Mouse (Mus musculus): ENCODE measurements around the gene Slc35b2.

Gene Slc35b2

GRCm38 (mm10) chr17:45584939-45585678 lies 21.4 kb downstream of the Slc35b2 start:
- DNase-seq (ENCODE audit: low spot score) = no peak

DNA sequence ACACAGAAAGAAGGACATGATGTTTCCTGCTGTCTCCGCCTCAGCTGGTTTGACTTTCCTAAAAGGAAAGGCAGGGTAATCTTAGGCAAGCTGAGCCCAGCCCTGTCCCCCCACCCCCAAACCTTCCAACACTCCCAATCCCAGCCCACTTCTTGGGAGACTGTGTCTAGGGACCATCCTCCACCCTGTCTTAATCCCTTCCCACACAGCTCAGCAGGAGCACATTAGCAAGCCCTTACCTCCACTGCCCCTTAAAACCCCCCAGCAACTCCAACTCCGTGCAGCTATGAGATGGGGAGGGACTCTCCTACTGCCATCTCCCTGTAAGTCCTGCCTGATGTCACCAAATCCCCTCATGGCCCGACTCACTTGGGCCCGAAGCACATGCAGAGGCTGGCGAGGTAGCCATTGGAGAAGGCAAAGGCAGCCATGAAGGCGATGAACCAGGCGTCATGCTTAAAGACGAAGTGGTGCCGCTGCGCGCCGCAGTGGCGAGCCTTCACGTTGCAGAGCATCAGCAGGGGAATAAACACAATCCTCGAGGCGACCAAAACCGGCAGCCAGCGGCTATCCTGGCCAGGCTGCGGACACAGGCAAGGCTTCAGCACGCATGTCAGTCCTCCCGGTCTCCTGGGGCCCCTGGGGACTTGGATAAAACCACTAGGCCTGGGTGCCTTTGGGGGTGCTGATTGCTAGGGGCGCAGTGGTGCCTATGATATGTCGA lies 22.2 kb downstream of the Slc35b2 start:
- no peak for DNase-seq (ENCODE audit: low spot score)

DNA sequence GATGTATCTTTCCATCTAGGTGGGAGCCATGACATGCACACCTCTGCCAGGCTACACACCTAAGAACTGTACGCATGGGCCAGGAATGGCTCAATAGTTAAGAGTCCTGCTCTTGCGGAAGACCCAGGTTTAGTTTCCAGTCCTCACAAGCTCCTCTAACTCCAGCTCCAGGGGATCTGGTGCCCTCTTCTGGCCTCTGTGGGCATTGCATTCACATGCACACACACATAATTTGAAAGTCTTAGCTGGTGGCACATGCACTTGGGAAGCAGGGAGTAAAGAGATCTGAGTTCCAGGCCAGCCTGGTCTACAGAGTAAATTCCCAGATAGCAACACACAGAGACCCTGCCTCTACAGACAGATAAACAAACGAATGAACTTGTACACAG lies 22.8 kb downstream of the Slc35b2 start:
- no peak for DNase-seq (ENCODE audit: low spot score)

- DNase-seq (ENCODE audit: low spot score) = no peak
Measured at GRCm38 (mm10) chr17:45588370-45588769, 24.7 kb downstream of the Slc35b2 start.

DNA sequence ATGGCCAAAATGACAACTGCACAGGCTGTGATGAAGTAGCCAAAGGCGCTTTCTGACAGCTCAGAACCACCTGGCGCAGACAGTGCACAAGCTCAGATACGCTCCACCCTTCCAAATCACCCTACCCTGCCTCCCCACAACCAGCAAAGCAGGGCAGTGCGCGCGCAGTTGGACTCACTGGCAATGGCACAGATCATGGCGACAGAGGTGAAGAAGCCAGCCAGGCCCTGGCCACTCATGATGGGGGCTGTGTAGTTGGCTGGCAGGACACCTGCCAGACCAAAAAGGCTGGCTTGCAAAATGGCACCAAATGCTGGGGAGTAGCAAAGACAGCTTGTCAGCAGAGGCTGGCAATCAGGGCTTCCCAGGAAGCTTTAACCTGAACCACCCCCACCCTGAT lies 25.6 kb downstream of the Slc35b2 start:
- no peak for DNase-seq (ENCODE audit: low spot score)

- DNase-seq (ENCODE audit: low spot score) = no peak
Measured at GRCm38 (mm10) chr17:45589844-45590243, 26.2 kb downstream of the Slc35b2 start.

- DNase-seq (ENCODE audit: low spot score) = no peak
Measured at GRCm38 (mm10) chr17:45590410-45590809, 26.7 kb downstream of the Slc35b2 start.

DNA sequence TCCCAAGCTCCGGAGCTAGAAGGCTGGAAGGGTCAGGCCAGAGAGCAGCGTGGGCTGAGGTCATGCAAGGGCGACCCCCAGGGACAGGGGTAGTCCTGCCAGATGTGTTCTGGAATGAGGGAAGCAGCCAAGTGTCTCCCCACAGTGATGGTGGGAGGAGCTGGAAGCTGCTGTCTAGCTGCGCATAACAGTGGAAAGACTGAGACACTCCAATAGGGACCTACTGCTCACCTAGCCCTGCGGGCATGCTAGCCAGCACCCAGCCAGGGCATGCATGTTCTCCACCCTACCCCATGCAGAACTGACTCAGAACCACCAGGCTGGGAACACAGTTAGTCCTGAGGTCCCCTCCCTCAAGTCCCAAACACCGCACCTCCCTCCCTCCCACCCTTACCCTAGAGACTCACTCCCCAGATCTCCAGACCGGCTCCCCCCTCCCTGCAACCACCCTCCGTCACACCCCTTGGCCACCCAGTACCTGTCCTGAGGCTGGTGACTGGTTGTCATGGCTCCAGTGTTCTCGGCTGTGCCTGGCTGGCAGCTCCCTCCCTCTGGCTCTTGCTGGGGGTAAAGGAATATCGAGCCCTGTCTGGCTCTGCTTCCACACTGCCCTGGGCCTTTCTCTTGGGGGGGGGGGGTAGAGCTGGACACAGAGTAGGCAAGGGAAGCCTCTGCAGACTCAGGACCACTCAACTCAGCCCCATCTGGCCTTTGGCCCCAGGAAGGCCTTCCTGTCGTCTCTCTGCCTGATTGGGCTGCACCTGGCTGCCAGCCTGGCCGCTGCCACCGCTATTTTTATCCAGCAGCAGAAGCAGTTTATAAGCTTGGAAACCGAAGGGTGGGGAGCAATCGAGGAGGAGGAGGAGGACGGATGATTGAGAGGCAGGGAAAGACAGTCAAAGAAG lies 28.3 kb downstream of the Slc35b2 start:
- no peak for DNase-seq (ENCODE audit: low spot score)

DNA sequence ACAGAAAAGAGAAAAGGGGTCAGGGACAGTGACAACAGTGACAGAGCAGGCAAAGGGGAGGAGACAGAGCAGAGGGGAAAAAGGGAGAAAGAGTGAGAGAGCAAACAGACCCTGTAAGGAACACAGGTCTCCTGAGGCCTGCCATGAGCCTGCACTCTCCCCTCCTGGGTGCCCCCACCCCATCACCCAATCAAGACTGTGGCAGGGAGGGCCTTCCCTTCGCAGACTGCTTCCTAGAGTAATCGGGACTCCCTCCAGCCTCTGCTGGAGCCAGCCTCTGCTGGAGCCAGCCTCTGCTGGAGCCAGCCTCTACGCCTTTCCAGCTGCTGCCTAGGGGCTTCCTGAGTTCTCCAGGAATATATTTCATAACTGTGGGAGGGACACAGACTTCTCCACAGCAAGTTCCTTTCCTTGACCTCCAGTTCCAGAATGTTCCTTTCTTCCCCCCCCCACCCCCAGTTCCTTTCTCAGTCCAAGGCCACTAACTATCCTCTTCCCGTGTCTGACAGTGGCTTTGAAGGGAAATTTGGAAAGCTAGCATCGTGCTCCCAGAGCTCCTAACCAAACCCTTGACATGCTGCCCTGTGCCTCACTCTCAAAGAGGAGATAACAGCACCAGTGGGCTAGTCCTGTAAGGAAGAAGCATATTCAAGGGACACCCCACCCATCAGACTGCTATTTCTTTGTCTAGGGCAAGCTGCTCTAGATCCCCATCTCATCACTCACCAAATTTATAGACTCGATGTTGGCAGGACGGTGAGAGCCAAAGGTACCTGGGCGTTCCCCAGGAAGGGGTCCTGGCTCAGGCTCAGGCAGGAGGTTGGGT lies 29.1 kb downstream of the Slc35b2 start:
- DNase-seq (ENCODE audit: low spot score) = no peak

DNA sequence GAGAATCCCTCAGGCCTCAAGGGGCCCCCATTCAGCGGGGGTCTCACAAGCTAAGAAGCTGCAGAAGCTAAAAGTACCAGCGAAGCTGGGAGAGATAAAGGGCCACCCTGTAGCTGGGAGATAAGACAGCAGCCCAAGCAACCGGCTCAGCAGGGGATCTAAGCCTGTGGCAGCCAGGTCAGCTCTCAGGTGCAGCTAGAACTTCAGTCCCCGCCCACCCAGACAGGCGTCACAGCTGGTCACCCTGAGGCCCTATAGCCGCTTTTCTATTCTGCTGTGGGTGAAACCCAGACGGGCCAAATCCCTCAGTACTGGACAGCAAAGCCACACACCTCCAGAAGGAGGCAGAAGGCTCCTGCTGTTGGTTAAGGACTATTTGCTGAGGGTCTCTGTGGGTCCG lies 29.8 kb downstream of the Slc35b2 start:
- DNase-seq (ENCODE audit: low spot score) = peak; percentile 89

GRCm38 (mm10) chr17:45594195-45594594 lies 30.5 kb downstream of the Slc35b2 start:
- no peak for DNase-seq (ENCODE audit: low spot score)

DNA sequence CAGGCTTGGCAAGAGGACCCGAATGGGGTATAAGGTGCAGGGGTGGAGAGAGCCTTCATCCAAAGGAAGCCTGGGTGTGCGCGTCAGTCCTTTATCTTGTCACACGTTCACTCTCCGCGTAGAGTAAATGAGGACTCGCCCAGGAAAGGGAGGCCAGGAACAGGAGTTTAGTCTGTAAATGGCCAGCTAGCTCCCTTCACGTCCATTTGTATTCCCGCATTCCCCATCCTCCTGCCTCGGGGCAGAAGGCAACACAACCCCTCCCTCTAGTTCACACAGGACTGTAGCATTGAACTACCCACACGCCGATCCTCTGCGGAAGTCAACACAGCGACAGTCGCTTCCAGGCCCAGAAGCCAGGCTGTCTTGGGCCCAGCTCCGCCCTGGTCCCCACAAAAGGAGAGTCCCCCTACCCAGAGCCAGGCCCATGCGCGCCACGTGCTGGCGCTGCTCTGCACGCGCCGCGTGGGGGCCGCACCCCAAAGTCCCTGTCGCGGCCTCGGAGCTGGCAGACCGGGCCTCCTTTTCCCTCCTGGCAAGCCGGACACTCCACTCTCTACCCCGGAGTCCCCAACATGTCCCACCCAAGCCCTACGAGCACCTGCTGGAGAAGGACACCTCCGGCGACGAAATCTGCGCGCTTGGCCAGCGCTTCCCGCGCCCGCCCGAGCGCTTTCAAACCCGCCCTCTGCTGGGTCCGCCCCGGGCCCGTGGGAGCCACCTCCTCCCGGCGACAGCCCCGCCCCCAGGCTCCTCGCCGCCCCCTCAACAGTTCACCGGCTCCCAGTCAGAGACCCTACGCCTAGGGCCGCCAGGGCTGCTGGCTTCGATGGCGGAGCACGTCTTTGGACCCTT lies 31.4 kb downstream of the Slc35b2 start:
- DNase-seq (ENCODE audit: low spot score) = no peak

DNA sequence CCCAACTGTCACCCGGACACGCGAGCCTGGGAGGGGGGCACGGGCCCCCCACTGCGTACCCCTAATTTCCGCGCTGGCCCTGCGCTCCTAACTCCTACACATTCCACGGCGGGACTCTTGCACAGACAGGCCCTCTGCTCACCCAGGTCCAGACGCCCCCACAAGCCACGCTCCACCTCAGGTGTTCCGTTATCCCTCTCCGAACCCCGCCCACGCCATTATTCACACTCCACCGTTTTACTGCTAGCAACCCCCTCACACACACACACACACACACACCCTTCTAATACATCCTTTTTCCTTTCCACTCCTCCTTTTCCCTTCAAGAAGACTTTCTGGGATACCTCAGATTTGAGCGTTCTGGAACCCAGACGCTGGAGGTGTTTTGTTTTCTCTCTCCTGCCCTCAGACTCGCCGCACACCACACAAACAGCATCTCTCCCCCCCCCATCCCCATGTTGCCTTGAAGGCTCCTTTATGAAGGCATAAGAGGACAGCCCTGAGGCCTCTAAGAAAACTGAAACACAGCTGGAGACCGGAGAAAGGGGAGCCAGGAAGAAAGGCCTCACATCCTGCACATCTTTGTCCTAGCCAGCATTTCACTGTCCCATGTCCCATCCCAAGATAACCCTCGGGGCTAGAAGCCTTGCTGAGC lies 32.2 kb downstream of the Slc35b2 start:
- DNase-seq (ENCODE audit: low spot score) = no peak

GRCm38 (mm10) chr17:45596631-45597396 lies 33.1 kb downstream of the Slc35b2 start:
- DNase-seq (ENCODE audit: low spot score) = no peak

DNA sequence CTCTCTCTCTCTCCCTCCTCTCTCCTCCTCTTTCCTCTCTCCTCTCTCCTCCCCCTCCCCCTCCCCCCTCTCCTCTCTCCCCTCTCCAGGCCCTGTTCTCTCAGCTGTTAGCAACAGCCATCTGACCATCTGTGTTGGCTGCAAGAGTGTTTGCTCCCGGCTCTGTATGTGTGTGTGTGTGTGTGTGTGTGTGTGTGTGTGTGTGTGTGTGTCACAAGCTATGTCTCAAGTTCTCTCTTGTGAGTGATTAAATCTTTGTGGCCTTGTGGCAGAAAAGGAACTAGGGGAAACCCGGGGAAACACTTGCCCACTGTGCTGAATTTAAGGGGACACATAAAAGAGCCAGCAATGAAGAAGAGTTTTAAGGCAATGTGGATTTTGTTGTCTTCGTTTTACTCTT lies 34.1 kb downstream of the Slc35b2 start:
- no peak for DNase-seq (ENCODE audit: low spot score)

GRCm38 (mm10) chr17:45598376-45598775 lies 34.7 kb downstream of the Slc35b2 start:
- DNase-seq (ENCODE audit: low spot score) = no peak

- no peak for DNase-seq (ENCODE audit: low spot score)
Measured at GRCm38 (mm10) chr17:45598891-45599290, 35.2 kb downstream of the Slc35b2 start.

GRCm38 (mm10) chr17:45599446-45600242 lies 36.0 kb downstream of the Slc35b2 start, which contains the start of gene Slc29a1:
Slc29a1 (minus strand) TSS chr17:45599606.
- no peak for DNase-seq (ENCODE audit: low spot score)

GRCm38 (mm10) chr17:45600267-45600666 lies 36.6 kb downstream of the Slc35b2 start:
- no peak for DNase-seq (ENCODE audit: low spot score)
